Mouse (Mus musculus): ENCODE data around the gene Ing1.
A peak's percentile ranks its signal among the peaks of the same experiment; 100 is the strongest.
"Not testable (repeated sequence)": the region's sequence is repeated elsewhere in the genome, so short reads cannot be mapped to it uniquely, and the experiment has no call there.

Gene Ing1

DNA sequence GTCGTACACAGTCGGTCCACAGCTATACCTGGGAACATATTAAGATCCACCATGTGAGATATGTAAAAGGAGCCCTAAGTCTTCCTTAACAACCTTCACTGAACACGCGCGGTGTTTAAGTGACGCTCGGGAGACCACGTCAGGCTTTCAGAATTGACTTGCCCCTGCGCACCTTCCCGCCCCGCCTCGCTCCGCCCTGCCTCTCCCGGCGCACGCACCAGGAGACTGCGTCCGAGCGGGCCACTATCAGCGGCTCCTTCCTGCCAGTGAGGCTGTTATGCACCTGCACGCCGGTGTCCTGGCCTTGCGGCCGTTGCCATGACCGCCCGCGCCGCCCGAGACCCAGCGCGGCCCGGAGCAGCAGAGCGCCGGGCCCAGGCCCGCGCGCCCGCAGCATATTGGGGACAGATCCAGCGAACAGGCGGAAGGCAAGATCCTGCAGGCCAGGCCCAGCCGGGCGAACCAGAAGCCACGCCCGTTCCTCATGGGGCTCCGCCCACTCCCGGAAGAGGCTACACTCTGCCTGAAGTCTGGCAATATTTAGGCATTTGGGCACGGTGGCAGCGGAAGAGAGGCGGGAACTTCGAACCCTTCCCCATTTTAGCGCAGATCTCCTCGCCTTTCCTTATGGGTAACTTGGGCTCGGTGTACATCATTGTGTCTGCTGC is 5.0 kb upstream of the Ing1 start, which contains the start of gene Cars2:
TSS of gene Cars2 (minus strand) at position 503 of the 668 bp plus-strand sequence.
- peak; percentile 88 to 90 for DNase-seq (ENCODE audit: low spot score in 2 of 2)

DNA sequence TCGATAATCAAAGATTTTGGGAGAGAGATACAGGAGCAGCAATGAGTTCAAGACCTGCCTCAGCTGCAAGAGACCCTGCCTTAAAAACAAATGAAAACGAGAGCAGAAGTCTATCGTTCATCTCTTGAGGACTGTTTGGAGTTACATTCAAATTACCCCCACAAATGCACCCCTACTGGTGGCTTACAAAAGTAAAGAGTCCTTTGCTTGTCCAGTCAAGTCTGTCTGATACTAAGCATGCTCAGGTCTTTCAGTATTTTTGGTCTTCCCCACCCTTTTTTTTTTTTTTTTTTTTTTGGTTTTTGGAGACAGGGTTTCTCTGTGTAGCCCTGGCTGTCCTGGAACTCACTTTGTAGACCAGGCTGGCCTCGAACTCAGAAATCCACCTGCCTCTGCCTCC is 3.9 kb upstream of the Ing1 start:
- not testable (repeated sequence) for DNase-seq (ENCODE audit: low spot score in 2 of 2)

DNA sequence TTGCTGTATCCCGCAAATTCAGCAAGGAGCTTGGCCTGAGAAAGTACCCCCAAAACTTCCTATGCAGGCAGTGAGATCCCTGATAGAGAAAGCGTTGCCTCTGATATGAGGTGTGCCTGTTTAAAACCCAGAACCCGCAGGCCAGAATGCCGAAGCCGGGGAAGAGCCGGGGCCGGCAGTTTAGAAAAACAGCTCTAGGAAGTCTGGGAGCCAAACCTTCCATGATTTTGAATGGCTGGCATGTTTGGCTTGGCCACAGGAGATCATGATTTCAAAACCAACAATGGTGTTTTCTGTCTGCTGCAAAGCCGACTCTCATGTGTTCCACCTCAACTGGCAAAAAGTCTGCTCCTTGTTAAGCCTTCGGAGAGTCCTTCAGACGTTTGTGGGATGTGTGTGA is 3.0 kb upstream of the Ing1 start:
- no peak for DNase-seq (ENCODE audit: low spot score in 2 of 2)

DNA sequence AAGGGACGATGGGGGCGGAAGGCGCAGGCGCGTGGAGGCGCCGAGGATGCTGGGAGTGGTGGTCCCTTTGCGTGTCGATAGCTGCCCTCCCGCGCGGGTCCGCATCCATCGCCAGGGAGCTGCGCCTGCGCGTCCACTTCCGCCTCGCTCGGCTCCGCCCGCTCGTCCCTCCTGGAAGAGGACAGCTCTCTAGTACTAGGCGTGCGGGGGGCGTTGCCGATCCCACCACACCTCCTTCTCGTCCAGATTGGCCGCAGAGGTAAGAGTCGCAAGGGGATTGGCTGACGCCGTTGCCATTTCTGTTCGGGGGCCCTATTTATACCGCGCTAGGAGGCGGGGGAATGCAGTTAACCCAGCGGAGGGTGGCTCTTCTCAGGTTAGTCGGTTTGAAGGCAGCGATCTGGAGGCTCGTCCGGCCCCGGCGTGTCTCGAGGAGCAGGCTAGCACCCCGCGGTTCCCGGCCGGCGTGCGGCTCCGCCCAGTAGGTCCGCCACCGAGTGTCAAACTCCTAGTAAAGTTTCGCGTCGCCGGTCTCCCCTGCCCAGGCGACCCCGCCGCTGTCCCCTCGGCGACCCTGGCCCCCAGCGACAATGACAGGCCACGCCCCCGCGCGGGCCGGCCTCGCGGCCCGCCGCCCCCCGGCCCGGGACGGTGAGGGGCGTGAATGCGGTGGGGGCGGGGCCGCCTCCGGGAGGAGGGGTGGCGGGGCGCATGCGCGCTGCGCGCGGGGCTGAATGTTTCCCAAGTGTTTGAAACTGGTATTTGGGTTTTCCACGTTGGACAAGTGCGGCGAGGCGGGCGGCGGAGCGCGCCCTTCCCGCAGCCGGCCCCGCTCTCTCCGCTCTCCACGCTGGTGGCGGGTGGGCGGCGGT is 585 bp downstream of the Ing1 start:
- peak; percentile 99 to 100 for DNase-seq (ENCODE audit: low spot score in 2 of 2)

DNA sequence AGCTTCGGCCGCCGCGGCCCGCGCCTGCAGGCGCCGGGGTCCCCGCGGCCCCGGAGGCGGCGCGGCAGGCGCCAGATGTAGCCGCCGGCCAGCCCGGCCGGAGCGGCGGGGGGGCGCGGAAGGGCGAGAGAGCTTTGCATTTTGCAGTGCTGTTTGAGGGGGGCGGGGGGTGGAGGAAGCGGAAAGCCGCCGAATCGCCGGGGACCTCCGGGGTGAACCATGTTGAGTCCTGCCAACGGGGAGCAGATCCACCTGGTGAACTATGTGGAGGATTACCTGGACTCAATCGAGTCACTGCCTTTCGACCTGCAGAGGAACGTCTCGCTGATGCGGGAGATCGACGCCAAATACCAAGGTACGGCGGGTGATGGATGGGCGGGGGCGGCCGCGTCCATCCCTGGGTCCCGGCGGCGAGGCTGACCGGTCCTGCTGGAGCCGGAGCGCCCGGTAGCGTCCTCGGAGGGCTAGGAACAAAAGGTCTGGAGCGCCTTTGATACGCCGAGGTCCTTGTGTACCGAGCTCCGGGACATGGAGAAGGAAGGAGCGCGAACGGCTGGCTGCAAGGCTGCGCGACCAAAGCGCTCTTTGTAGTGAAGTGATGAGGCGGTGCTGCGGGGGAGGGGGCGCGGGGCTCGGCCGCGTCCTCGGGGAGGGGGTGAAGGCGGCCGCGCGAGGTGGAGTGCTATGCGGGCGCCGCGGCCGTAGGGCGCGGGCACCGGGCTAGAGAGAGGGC is 1.5 kb downstream of the Ing1 start:
- DNase-seq (ENCODE audit: low spot score in 2 of 2): peak in 1 of 2 experiments; percentile 29

DNA sequence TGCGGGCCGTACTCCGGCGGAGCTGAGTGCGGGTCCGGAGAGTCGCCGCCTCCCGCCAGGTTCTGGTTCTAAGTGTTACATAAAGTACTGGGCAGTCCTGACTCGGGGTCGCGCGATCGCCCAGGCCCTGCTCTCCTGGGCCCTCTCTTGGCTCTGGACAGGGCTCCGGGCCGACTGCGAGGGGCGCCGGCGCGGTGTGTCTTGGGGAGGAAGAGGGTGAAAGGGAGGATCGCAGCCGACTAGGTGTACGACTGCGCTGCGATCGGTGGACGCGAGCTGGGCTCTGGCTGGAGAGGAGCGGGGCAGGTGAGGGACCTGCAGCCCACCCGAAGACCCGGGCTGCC is 2.0 kb downstream of the Ing1 start:
- DNase-seq (ENCODE audit: low spot score in 2 of 2): no peak

DNA sequence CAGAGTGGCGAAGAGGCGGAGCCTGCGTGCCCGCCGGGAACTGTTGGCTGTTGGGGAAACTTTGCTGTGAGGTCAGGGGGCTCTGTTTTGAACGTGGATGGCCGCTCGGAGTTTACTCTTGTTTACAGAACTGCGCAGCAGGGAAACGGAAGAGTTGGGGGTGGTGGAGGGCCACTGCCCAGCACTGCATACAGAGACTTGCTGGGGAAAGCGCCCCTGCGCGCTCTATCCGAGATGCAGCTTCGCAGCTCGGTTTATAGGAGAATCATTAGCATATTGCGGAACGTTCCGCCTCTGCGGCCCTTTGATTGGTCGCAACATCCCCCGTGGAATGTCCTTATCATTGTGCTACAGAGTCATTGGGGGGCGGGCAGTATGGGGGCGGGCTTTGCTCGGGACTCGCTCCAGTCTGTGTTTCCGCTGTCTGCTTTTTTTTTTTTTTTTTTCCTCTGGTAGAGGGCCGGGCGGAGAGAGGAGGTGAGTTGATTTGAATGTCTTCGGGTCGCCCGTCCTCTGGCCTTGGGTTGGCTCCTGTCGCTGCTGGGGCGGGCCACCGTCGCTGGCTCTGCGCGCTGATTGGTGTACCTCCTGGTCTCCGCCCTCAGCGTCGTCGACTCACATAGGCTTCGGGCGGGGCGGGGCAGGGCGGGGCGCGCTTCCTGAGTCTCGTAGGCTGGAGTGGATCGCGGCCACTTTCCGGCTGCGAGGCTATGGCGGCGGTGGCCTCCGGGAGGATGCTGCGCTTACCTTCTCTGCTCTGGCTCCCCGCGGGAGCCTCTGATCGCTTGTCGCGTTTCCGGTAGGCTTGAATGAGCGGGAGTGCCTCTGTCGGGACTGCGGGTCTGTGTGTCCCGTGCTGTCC is 2.6 kb downstream of the Ing1 start:
- peak; percentile 96 to 98 for DNase-seq (ENCODE audit: low spot score in 2 of 2)

DNA sequence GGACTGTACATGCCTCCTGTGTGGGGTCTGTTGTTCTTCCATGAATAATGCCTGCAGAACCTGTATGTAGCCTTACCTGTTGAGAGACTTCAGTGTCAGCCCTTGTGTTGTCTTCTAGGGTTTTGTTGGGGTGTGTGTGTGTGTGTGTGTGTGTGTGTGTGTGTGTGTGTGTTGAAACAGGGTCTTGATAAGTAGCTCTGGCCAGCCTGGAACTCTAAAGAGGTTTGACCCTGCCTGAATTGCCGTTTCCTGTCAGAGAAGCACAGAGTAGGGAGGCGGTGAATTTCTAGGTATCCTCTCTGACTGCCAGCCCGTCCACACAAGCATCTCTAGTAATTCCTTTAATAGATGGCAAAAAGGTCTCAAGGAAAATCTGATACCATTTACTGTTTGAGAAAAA is 4.1 kb downstream of the Ing1 start:
- no peak for DNase-seq (ENCODE audit: low spot score in 2 of 2)

DNA sequence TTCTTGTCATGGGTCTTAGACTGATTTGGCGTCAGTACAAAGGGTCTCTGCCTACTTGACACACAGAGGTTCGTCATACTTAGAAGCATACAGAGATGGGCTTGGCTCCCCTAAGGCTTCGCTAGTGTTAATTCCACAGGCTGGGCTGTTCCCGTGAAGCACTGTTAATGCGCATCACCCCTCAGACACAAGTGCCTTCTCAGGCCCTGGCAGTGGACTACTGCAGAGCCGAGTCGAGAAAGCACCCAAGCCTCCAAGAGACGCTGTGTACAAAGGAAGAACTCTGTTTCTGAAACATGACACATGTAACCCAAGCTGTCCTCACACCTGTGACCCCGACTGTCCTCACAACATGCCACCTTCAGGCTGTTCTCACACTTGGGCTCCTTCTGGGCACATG is 4.8 kb downstream of the Ing1 start:
- DNase-seq (ENCODE audit: low spot score in 2 of 2): no peak

DNA sequence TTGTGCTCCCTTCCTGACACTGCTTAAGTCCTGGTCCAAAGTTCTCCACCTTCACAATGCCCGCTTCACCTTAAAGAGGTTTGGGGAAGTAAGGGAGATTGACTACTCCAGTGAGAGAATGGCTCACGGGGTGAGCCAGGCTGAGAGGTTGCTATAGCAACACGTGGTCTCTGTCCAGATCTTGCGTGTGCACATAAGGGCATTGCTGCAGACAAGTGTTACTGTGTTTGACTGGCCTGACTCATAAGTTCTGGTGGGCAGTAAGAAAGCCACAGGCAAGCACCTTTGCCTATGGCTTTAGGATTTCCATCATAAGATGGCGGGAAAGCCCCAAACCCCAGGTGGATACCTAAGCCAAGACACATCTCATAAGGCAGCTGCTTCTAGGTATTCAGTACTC is 8.9 kb downstream of the Ing1 start:
- DNase-seq (ENCODE audit: low spot score in 2 of 2): no peak

DNA sequence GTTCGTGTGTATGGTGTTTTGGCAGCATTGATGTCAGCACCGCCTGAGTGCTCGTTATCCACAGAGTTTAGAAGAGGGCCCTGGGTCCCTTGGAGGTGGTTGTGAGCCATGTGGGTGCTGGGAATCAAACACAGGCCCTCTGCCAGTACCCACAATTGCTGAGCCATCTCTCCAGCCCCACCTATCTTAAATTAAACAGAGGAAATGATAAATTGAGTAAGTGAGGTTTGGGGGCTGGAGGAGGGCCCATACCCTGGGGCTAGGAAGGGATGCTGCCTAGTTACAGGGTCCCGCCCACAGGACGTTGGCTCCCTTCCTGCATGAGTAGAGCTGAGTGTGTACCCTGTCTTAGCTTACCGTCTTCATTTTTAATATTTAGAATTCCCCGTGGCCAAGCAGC is 9.3 kb downstream of the Ing1 start:
- no peak for DNase-seq (ENCODE audit: low spot score in 2 of 2)

DNA sequence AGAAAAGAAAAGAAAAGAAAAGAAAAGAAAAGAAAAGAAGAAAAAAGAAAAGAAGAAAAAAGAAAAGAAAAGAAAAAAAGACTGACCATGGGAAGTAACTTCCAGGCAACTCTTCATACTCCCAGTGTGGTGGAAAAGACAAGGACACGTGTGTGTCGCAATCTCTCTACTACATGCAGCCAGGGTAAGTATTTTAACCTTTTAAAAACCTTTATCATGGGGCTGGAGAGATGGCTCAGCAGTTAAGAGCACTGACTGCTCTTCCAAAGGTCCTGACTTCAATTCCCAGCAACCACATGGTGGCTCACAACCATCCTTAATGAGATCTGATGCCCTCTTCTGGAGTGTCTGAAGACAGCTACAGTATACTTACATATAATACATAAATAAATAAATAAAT is 12.8 kb downstream of the Ing1 start:
- not testable (repeated sequence) for DNase-seq (ENCODE audit: low spot score in 2 of 2)

DNA sequence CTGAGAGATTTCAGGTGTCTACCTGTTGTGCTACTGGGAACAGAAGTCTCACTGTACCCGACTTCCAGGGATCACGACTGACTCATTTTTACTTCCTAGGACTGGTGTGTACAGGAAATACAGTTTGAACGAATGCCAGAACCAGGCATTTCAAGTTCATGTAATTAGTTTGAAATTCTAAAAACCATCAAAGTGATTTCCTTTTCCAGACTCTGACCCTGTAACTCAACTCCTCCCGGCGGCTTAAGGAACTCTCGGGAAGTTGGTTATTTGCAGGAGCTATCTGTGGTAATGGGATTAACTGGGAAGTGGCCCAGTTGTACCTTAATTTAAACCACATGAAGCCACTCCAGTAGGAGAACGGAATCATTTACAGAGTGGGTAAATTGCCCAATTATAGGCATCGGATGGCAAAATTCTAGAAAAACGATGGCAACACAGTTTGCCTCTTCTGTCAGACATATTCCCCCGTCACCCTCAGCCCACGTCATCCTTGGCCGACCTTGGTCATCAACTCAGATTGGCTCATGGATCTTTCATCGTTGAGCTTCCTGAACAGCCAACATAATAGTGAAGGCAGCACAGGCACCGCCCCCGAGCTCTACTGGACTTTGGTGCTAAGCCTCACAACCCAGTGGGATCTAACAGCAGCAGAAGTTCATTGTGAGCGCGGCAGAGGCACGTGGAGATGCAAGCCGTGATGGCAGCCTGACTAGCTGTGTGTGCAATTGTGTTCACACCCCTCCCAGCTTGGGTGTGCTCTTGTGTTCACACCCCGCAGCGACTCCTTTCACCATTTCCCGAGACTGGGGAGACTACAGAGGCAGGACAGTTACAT is 14.1 kb downstream of the Ing1 start:
- no peak for DNase-seq (ENCODE audit: low spot score in 2 of 2)

DNA sequence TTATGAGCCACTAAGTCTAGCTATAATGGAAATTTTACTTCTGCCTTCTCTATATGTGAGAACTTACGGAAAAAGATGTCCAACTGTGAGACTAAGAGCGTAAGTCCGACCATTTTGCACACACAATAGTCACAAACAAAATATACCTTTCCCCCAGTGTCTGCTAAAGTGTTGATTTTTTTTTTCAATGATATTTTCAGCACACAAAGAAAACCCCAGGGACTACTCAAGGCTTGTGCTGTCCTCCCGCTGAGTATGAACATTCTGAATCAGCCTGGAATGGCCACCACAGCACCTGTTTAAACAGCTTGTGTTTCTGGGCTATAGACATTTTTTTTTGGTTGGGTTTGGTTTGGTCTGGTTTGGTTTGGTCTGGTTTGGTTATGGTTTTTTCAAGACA is 15.4 kb downstream of the Ing1 start:
- no peak for DNase-seq (ENCODE audit: low spot score in 2 of 2)

DNA sequence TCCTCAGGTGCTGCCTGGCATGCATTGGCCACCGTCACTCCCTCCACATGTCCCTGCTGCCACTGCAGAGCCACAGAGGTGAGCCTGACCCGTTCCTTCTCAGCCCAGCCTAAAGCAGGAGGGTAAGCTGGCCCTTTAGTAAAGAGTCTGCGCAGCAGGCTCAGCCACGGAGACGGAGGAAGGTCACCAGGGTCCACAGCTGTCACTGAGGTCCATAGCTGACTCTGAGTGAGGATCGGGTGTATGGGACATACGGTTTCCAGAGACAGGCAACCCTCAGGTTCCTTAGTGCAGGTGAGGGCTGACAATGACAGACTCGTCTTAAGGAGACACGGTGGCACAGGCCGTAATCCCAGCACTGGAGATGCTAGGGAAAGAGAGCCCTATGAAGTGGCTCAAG is 16.6 kb downstream of the Ing1 start:
- DNase-seq (ENCODE audit: low spot score in 2 of 2): no peak

DNA sequence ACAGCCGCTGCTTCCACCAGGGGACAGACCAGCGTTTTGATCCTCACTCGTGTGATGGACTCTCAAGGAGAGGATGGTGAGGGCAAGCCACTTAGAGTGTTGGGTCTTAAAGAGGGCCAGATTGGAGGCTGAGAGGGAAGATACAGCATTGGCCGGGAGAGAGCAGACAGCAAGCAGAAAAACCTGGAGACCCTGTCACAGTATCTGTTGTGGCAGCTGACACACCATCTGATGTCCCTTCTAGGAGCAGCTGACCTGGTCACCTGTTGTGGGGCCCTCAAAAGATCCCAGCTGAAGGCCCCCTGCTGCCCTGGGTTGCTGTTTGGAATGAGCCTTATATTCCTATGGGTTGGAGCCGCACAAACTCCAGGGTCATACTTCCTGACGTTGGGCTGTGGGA is 17.1 kb downstream of the Ing1 start:
- no peak for DNase-seq (ENCODE audit: low spot score in 2 of 2)

DNA sequence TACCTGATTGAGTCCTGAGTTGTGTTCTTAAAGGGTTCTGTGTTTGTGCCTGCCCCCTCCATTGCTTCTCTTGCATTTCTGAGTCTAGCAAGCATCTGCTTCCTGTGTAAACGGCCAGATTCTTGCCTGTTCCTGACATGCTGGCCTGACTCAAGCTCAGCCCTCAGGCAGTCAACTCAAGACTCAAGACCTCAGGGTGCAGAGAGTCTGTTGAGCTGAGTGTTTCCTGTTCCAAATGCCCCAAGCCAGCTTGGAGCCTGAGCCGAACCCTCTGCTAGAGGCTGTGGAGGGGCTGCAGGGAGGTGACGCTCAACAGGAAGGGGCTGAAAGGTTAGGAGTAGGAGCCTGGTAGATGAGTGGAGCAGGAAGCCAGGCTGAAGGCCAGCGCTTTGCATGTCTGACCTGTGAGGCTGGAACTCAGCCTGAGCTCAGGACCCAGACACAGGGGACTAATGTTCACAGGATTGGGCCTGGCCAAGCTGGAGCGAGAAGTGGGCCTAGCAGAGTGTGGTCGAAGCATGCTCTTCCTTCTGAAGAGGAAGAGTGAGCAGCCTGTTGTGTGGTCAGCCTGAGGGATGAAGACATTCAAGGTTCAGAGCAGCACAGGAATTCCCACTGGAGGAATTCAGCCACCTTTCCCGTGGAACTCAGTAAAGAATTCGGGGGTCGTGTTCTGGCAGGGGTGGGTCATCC is 19.7 kb downstream of the Ing1 start:
- no peak for DNase-seq (ENCODE audit: low spot score in 2 of 2)

DNA sequence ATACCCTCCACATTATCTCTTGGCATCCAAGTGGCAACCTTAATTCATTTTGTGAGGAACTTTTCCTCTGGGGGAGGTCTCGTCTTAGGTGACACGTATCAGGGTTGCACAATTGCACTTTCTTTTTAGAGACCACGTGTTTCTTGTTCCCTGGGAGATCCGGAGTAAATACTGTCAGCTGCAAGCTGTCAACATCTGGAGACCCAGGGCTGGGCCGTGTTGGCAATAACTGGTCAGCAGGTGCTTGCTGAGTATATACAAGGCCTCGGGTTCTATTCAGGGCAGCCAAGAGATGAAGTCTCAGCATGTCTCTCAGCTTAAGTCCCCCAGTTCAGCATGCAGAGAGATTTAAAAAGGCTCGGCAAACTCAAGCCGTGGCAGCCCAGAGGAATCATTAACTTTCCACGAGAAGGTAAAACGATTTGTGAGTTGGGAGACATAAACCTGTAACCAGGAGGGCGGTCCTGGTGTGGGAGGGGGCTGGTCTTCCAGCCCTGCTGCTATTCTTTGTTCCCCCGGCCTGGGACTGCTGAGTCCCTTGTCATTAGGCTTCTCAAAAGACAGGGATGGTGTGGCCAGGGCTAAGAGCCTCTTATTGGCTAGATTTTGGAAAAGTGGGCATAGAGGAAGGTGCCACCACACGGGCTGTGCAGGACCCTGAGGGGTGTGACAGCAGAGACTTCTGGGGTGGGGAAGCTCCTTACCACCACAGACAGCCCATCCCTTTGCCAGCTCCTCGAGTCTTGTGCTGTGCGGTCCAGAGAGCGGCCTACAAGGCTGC is 20.4 kb downstream of the Ing1 start:
- no peak for DNase-seq (ENCODE audit: low spot score in 2 of 2)
